Mouse (Mus musculus): ENCODE measurements at regions not wholly inside any gene's neighbourhood (a gene's known extent, or its start where the extent isn't known, plus 50 kb on each side); places are given as distances from the start of the nearest gene placed in this dataset.
"Not testable (repeated sequence)": the region's sequence is repeated elsewhere in the genome, so short reads cannot be mapped to it uniquely, and the experiment has no call there.

GRCm38 (mm10) chr4:93567487-93568259 lies 232.4 kb upstream of the Tusc1 start:
- DNase-seq, result no peak

GRCm38 (mm10) chr4:93555787-93556760 lies 220.8 kb upstream of the Tusc1 start:
- no peak for DNase-seq

DNA sequence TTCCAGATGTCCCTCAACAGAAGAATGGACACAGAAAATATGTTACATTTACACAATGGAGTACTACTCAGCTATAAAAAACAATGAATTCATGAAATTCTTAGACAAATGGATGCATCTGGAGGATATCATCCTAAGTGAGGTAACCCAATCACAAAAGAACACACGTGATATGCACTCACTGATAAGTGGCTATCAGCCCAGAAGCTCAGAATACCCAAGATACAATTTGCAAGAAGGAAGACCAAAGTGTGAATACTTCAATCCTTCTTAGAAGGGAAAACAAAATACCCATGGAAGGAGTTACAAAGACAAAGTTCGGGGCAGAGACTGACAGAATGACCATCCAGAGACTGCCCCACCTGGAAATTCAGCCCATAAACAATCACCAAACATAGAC lies 219.9 kb upstream of the Tusc1 start:
- DNase-seq, result not testable (repeated sequence)

DNA sequence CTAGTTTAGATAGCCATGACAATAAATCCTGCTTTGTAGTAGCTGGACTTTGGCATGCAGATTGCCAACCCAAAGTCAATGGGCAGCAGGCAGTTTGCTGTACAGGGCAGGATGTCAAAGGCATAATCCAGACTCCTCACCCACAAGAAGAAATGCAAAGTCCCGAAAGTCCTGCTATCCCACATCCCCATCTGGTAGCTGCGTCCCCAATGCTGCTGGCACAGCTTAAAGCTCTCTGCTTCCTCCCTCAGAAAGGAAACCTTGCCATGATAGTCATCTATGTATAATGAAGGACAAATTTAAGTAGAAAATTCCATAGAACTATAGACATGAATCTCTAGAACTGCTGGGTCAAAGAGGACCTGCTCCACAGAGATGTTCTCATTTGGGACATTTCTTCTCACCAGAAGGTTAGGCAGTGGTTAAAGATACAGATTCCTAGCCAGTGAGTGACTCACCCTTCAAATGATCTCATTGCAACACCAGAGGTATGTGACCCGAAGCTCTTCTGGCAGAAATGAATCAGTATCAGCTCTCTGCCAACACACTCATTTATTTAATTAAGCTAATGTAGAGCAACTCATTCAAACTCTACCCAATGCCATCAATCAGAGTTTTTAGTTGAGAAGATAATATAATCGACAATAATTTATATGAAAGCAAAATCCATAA lies 217.3 kb upstream of the Tusc1 start:
- peak; percentile 1 for DNase-seq

DNA sequence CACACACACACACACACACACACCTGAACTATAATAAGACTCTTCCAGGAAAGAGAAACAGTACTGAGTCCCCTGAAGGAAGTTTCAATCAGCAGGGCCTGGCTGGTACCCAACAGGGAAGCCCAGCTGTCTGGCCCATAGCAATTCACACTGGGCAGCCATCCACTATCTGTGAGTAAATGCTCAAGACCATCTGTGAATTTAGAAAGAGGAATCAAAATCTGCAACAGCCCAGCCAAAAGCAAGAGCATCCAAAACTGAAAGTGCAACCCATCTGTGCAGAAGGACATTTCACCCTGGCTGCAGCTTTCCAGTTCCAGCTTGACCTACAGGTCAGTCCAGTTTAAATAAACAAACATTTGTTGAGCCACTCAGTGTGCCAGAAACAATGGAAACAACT lies 215.8 kb upstream of the Tusc1 start:
- peak; percentile 51 for DNase-seq

DNA sequence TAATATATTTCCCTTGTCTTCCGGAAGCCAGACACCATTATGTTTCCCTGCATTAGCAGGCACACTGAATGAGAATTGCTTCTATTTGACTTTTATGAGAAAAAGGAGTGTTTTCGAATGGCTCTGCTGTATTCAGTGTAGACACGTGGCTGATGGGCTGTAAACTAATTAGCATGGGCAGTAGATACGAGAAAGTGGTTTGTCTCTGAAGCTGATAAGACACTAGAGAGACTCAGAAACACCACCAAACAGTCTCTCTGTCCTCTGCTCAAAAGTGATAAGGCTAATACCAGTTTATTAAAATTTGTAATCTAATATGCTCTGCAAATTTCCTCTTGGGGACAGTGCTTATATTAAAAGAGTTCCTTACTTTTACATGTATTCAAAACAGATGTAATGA lies 205.3 kb upstream of the Tusc1 start:
- no peak for DNase-seq

DNA sequence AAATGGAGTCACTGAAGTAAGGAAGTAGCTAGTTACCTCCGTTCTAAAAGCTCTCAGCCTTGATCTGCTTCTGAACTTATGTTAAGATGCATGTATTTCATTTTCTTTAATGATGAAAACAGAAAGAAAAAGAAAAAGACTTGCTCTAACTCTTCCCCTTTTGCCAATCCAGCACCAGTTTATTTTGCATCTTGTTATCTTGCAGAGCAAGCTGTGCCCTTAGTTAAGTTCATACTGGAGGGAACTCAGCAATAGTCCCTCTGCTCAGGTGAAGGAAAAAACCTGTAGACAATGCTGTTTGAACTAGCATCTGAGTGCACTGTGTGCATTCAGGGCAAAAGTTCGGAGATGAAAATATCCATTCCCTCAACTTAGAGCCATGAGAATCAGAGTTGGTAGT lies 192.1 kb upstream of the Tusc1 start:
- DNase-seq, result no peak

GRCm38 (mm10) chr4:93520454-93521100 lies 185.3 kb upstream of the Tusc1 start:
- no peak for DNase-seq

GRCm38 (mm10) chr4:93518925-93519324 lies 183.6 kb upstream of the Tusc1 start:
- DNase-seq, result no peak

- DNase-seq, result no peak
Measured at GRCm38 (mm10) chr4:93510771-93511170, 175.5 kb upstream of the Tusc1 start.

- no peak for DNase-seq
Measured at GRCm38 (mm10) chr4:93496871-93497270, 161.6 kb upstream of the Tusc1 start.

- DNase-seq, result no peak
Measured at GRCm38 (mm10) chr4:93494319-93494718, 159.0 kb upstream of the Tusc1 start.

- DNase-seq, result no peak
Measured at GRCm38 (mm10) chr4:93493905-93494304, 158.6 kb upstream of the Tusc1 start.

GRCm38 (mm10) chr4:93493326-93493725 lies 158.0 kb upstream of the Tusc1 start:
- no peak for DNase-seq

DNA sequence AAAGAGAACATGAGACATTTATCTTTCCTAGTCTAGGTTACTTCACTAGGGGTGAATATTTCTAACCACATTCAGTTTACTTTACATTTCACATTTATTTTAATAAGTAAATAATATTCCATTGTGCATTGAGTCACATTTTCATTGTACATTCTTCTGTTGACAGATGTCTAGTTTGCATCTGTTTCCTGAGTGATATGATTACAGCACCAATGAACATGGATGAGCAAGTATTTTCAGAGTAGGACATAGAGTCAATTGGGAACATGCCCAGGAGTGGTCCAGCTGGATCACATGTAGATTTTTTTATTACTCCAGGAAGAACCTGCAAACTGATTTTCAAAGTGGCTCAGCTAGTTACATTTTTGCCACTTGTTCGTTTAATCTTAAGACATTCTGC lies 153.3 kb upstream of the Tusc1 start:
- no peak for DNase-seq

DNA sequence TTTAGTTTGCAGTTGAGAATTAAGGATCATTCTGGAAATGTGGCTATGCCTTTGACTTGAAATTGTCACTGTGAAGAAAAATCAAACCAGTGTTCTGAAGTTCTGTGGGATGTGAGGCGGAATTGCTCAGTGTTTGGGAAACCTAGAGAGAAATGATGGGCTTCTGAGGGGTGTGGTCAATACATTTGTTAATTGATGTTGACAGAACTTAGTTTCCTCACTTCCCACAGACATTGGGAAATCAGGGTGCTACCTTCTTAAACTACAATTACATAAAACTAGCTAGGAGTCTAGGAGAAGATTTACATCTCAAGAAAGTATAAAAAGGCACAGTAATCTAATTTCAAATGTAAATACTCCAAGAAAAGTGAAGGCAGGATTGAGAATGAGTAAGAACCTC lies 151.1 kb upstream of the Tusc1 start:
- no peak for DNase-seq

DNA sequence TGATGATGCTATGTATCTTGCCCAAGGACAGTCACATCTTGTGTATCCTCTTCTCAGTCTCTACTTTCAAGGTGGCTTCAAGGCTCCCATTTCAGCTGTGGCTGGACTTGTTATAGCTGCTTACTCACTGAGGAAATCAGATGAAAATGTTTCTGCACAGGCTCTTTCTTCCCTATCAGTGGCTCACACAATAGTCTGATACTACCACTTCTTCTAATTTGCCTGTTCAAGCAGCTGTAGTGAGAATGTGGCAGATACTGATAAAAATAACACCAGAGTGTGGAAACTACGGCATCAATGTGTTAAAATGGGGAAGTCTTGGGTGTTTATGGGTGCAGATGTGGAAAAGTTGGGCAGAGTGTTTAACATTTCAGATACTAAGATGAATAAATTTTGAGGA lies 145.9 kb upstream of the Tusc1 start:
- no peak for DNase-seq

GRCm38 (mm10) chr4:93477189-93477767 lies 142.0 kb upstream of the Tusc1 start:
- no peak for DNase-seq

DNA sequence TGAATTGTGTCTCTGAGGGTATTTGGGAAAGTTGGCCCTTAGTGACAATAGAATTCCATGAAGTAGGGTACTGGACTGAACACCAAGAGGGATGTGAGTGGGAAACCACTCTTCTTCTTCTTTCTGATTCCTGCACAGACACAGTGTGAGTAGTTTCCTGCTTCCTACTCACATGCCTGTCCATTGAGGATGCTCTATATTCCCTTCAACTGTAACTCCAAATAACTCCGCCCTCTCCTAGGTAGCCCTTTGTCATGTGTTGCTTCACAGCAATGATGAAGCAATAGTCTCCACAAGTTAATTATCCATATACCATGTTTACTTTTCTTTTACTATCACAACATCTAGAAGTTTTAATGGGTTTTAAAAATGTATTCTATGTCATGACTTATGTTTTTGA lies 132.7 kb upstream of the Tusc1 start:
- no peak for DNase-seq

DNA sequence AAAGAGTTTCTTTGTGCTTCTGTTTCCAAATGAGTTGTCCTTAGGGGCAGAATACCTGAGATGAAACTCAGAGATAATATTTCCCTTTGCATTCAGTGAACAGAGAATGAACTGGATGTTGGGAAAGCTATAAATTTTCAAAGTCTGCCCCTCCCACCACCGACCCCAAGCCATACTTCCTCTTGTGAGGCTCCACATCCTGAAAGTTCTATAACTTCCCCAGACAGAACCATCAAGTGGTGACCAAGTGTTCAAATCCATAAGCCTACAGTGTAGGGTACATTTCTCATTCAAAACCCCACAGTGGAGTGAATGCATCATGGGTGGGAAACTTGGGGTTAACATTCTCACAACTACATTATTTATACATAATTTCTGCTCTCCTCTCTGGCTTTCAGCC lies 132.1 kb upstream of the Tusc1 start:
- no peak for DNase-seq

DNA sequence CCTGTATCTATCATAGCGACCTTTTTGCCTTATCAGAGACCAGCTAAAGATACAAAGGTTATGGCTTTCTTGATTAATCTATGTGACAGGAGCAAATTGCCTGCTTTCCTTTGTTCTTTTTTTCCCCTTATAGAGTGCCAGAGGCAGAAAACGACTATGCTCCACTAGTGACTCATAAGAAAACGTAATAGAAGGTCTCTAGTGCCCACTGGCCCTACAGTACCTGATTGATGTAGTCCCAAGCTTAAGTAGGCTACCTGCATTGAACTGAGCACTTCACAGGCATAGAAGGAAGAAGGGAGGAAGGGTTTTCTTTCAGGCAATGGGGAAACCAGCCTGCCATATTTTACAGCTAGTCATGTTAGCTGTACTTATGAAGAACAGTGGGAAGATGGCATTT lies 116.0 kb upstream of the Tusc1 start:
- DNase-seq, result no peak

DNA sequence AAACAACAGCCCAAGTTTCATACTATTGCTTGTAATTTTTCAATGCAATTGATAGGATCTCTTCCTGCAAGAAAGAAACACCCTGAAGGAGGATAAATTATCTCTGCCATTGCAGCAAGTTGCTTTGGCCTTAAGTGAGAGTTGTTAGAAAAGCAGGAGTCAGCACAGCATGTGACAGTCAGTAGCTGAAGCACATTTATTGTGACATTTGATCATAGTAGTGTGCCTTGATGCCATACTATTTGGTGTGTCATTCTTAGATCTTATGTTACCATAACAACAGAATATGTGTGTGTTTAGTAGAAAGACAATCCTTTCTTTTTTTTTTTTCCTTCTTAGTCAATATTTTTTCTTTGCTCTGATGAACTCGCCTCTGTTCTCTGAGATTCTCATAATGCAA lies 115.5 kb upstream of the Tusc1 start:
- no peak for DNase-seq

- no peak for DNase-seq
Measured at GRCm38 (mm10) chr4:93444666-93445065, 109.4 kb upstream of the Tusc1 start.
